Mouse (Mus musculus): ENCODE results near the gene Nek3. TPM values are rescaled to one million over a fixed set of nuclear protein-coding genes. Genes with fewer than 3 reads are reported as not detected.
A peak's percentile ranks its signal among the peaks of the same experiment; 100 is the strongest.

Gene Nek3
- 1 to 10 TPM; 4.6 to 4.9 TPM for total RNA-seq (2021)
- long read RNA-seq, experiment 1, transcript Nek3-201 (16 exons, 2,021 nt), result major isoform, 5 of 8 reads
- long read RNA-seq, experiment 1, partial matches to known transcripts, result 3 of 8 reads
- long read RNA-seq, experiment 1, other reads (novel, unspliced or antisense), result 0 of 8 reads
- long read RNA-seq, experiment 2, partial matches to known transcripts, result 0 of 1 reads
- long read RNA-seq, experiment 2, other reads (novel, unspliced or antisense), result 0 of 1 reads

DNA sequence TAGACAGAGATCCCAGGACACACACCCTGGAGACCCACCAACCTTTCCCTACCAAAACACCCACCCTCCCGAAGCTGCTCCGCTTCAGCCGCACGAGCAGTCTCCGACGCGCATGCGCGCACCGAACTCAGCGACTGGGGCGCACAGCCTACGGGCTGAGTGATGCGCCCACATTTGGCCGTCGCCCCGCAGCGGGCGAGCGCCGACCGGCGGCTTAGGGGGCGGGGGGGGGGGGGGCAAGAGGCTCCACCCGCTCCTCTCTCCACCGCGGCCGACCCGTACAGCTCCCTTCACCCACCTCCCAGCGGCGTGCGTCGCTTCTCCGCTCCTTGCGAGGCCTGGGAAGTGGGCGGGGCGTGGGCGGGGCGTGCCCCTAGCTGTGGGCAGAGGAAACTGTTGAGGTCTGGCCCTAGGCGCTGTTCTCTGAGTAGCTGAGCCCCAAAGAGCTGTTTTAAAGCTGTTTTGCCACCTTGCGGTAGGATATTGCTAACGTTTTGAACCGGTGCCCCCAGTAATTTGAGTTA lies at the start of gene Nek3:
Gene Nek3, minus strand, starts transcription at position 356 of the 524 bp plus-strand sequence.
- peak; percentile 90 to 93 for DNase-seq

DNA sequence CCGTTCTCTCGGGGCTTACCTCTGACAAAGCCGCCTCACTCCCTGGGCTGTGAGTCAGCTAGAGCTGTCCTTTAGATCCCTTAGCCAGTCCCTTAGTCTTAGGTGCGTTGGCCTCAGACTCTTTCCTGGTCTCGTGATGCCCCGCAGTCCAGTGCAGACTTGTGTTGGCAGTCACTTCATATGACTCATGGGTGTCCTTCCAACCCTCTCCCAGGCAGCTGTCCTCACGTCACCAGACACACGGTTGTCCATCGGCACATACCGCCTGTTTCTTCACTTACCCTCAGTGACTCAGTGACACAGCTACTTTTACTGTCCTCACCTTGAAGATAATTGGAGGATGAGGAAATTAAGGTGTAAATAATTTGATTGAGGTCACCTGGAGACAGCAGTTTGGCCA lies 48.6 kb upstream of the Nek3 start:
- DNase-seq, result peak; percentile 79 to 86

DNA sequence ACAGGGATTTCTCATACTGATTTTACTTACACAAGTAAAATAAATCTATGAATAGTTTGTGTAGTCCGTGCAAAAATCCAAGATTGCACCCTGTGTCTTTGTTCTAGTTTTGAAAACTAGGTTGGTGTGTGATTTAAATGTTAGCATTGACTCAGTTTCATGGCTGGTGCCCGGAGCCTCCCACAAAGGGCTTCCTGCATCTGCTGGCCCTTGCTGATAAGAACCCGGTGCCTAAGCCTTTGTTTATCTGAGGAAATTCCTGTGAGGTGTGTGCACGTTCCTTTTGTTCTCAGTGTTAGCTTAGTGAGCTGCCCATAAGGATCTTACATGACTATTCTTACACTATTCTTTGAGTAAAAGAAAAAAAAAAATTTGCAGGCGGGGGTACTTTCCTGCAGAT lies 42.8 kb upstream of the Nek3 start:
- peak in 1 of 2 experiments; percentile 32 for DNase-seq

DNA sequence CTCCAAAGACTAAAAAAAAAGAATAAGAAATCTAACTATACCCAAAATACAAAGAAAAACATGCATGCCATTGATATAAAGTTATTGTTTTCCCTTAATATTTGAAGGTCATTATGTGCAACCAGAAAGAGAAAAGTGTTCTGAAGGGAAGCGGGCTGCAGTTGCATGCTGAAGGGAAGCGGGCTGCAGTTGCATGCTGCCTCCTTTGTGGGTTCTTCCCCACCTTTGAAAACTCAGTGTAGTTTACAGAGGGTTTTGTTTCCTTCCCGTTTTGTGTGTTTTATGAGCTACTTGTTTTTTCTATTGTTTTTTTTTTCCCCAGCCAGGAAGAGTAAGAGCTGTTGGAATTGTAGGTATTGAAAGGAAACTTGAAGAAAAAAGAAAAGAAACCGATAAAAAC lies 41.3 kb upstream of the Nek3 start:
- no peak for DNase-seq

DNA sequence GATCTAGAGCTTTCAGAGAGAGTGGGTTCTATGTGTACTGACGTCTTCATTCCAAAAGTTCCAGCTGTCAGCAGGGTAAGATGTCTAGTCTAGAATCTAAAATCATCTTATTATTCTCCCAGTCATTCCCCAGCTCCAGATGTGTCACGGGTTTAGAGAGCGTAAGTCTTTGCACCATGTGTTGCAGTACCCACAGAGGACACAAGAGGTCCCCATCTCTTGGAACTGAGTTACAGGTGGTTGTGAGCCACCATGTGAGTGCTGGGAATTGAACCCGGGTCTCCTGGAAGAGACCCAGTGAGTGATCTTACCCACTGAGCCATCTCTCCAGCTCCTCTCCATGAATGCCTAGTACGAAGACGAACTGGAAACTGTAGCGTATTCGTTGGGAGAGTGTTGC lies 33.2 kb upstream of the Nek3 start:
- no peak for DNase-seq

DNA sequence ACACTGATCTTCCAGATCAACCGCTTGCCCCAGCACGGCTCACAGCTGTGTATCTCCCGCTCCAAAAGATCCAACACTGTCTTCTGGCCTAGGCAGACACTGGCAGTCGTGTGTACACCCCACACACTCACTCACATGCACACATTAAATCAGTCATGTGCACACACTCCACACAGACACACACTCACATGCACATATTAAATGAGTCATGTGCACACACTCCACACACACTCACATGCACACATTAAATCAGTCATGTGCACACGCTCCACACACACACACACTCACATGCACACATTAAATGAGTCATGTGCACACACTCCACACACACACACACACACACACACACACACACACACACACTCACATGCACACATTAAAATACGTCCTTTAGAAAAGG lies 31.7 kb upstream of the Nek3 start:
- DNase-seq, result no peak

DNA sequence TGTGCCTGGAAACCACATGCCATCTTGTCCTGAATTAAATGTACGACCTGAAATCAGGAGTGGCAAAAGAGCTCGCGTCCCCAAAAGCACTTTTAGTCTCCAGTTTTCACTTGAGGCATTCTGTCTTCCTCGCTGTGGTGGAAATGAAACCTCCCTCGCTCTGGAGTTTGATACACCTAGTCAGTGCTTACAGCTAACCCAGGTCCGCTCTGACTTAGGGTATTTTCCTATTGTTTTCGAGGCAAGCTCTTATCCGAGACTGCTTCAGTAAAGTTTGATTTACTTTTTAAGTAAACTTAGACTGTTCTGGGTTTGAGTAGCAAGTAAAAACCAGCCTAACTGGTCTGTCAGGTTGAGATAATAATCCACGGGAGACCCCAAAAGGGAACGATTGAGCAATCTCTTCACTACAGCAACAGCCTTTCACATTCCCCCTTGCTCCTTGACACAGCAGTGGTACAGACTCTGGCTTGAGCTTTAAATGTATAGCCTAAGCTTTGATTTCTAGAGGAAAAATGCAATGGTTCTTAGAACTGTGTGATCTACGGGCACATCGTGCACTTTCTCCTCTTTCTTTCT lies 27.3 kb upstream of the Nek3 start:
- DNase-seq, result peak in 1 of 2 experiments; percentile 29

DNA sequence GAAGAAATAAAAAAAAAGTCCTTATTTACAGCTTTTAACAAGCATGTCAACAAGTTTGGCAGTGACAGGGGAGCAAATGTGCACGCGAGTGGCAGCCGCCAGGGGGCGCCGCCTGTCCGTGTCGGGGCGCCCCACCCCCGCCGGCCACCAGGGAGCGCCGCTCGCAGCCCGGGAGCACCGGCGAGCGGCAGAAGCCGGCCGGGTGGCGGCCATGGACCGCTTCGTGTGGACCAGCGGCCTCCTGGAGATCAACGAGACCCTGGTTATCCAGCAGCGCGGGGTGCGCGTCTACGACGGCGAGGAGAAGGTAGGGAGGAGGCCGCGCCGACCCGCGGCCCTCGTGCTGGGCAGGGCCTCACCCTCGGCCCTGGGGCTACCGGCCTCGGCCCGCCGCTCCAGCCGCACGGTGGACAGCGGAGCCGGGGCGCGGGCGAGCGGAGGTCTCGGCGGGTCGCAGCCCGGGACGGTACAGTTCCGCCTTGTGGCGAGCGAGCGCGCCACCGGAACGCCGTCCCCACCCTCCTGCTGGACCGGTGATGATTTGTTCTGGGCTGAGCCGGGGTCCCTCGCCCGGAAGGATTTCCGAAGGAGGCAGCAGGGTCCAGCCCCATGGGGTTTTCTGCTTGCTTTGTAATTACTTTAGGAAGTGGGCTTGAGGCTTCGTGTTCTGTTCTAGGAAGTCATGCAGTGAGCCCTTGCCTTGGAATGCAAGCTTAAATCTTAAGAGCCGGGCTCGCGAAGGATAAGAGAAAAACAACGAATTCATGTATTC lies 26.6 kb upstream of the Nek3 start, which contains the start of gene Vps36:
Gene Vps36, plus strand, starts transcription at position 150 of the 772 bp plus-strand sequence.
- peak; percentile 92 to 94 for DNase-seq

DNA sequence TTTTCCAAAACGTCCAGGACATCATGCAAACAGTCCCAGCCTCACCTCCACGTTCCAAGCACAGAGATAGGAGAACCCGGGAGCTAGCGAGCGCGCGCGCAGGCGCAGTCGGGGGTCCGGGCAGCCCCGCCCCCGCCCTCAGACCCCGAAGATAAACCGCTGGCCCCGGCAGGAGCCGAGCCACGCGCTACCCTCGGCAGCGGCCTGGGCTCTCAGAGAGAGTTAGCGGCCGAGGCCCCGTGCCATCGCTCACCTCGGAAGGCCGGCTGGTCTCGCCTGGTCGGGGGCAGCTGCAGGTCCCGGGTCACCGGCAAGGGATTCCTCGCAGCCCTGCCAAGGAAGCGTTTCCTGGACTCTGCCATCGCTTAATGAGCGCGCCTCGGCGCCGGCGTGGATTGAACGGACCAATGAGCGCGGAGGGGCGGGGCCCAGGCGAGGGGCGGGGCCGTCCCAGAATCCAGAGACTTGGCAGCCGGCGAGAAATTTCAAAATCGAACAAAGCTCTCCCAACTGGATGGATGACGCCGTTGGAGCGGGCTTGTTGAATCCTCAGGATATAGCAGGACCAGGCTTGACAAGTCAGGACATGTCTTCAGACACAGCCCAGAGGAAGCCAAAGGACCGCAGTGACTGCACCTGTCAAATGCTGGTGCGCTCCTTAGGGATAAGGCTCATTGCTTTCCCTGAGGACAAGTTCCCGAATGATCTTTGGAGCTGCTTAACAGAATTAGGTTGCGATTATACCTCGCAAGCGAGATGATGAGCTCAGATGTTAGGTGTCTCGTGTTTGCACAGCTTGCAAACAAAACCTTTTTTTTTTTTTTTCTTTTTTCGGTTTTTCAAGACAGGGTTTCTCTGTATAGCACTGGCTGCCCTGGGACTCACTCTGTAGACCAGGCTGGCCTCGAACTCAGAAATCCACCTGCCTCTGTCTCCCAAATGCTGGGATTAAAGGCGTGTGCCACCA lies 19.5 kb upstream of the Nek3 start, which contains the start of gene Ckap2:
Gene Ckap2, minus strand, starts transcription at position 389 of the 967 bp plus-strand sequence.
- DNase-seq, result peak; percentile 94 to 95

DNA sequence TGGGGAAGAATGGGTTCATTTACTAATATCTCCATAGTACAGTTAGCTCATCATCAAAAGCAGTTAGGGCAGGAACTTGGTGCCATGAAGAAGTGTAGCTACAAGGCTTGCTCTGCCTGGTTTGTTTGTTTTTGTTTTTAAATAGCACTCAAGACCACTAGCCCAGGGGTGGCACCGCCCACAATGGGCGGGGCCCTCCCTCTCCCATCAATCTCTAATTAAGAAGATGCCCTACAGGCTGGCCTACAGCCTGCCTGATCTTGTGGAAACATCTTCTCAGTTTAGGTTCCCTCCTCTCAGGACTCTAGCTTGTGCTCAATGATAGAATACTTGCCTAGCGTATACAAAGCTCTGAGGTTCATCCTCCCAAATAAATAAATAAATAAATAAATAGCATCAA lies 18.6 kb upstream of the Nek3 start:
- DNase-seq, result no peak

DNA sequence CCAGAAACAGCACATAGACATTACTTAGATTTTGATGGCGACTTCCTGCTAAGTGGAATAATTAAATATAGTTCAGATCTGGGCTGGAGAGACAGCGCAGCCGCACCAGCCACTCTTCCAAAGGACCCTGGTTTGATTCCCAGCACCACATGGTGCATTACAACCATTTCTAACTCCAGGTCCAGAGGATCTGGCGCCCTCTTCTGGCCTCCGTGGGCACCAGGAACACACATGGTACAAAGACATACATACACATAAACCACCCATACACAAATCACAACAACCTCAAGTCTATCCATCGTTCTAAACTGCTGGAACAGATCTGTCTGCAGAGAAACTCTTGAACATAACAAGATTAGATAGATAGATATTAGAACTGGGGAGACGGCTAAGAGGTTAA lies 9.7 kb upstream of the Nek3 start:
- no peak for DNase-seq

DNA sequence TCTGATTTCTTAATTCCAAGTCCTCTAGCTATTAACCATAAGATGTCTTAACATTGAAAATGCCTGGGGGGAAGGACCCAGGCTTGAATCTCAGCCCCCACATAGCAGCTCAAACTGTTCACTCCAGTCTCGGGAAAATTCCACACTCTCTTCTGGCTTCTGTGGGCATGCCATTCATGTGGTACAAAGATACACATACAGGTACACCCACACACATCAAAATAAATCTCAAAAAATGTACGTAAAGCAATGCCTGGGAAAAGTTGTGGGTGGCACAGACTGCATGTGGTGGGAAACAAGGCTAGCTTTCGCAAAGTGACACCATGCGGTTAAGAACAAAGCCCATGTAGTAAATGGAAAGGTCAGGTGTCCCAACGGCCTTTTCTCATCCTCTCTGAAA lies 2.9 kb upstream of the Nek3 start:
- DNase-seq, result no peak

DNA sequence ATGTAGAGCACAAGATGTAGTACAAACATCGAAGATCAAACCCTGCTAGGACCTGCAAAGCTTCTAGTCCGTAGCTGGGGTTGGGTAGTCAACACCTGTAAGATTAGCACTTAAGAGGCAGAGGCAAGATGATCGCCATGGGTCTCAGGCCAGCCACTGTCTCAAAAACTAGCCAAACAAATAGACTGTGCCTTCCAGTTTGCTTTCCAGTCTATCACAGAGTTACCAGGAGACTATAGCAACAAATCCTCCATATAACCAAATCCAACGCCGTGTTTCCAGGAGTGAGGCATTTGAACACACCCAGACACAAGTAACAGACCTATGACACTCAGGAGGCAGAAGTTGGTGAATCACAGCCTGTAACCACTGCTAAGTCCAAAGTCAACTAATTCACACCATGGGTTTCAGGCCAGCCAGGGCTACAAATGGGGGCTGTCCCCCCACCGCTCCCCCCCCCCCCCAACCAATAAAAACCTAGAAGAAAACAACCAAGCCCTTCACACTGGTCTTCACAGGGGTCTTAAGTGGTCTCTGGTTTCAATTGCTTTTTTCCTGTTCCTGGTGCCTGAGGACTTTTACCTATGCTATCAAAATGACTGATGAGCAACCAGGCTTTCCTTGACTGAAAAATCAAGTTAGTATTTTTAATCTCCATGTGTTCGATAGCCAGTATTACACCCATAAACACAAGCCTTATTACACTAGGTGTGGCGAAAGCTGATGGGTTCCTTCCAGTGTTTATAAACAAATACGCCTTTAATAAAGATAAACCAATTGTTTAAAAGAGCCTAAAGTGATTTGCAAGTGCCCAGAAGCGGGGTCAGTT lies 770 bp downstream of the Nek3 start:
- DNase-seq, result no peak

DNA sequence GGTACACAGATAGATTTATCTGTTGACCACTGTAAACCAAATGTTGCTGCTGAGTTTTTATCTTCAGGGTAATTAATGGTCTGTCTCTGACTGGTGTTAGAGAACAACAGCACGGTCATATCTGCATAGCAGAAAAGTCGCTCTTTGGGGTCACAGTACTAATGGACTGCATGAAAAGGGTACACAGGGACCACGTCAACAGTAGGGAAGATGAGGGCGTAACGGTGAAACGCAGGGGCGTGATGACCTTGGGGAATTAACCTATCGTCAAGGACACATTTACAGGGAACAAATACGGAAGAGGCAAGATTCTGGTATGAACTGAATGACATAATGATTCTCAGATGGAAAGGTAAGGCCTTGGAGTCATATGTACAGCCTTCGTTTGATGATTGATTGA lies 1.8 kb downstream of the Nek3 start:
- no peak for DNase-seq

DNA sequence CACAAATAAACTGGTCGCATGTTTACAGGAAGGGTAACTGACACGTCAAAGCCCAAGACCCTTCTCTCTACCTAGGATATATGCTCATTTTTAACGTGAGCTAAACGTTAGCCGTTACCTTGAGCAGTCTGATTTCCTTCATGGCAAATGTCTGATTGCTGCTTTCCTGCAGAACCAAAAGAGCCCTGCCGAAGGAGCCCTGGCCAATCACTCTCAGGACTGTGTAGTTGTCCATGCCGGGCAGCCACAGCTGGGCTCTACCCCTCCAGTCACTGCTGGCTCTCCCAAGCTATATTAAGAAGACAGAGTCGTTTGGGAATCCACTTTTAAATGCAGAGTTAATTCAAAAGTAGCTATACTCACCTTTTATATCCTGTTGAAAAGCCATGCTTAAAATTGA lies 4.0 kb downstream of the Nek3 start:
- DNase-seq, result no peak

DNA sequence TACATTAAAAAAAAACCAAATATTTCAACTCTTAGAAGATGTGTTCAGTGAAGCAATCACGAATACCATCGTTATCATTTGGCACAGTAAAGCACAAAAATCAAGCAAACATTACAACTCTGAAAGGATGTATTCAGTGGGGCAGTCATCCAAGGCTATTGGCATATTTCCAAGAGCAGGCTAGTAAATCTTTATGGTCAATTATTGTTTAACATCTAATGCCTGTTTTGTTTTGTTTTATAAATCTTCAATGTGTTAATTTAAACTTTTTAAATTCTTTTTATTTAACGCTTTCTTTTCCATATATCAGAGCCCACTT lies 15.9 kb downstream of the Nek3 start:
- peak; percentile 43 to 64 for DNase-seq

DNA sequence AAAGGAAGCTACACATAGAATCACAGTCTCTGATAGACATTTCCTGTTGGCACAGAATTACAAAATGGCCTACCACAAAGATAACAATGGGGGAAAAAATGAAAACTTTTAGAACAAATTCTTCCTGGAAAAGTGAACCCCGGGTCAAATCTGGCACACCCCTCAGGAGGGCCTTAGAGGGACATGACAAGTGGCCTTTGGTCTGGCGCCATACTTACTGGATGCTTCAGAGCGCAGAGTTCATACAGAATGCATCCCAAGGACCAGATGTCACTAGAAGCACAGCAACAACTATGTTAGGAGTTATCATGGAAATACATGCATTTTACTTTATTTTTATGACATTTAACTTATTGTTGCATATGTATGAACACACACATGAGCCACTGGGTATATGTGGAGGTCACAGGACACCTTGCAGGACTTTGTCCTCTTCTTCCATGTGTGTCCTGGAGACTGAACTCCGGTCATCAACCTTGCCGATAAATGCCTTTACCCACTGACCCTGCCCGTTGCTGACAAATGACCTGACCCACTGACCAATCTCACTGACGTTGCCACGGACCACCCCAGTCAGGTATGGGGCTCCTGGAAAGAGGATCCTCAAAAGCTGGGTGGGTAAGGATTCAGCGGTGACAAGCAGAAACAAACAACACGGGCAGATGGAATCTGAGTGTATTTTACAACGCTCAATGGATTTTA lies 16.4 kb downstream of the Nek3 start:
- no peak for DNase-seq

DNA sequence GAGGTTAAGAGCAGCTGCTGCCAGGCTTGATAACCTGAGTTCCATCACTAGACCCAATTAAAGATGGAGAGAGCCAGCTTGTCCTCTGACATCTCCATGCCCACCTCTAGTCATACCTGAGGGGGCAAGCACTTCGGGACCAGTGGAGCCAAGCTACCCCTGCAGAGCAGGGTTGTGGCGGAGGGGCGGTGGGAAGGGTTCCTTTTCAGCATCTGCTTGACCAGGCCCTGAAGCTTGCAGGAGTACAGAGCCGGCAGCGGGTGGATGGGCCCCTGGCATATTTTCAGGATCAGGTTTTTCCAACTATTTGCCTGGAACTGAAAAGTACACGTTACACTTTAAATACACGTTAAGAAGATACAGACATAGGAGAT lies 17.9 kb downstream of the Nek3 start:
- no peak for DNase-seq

DNA sequence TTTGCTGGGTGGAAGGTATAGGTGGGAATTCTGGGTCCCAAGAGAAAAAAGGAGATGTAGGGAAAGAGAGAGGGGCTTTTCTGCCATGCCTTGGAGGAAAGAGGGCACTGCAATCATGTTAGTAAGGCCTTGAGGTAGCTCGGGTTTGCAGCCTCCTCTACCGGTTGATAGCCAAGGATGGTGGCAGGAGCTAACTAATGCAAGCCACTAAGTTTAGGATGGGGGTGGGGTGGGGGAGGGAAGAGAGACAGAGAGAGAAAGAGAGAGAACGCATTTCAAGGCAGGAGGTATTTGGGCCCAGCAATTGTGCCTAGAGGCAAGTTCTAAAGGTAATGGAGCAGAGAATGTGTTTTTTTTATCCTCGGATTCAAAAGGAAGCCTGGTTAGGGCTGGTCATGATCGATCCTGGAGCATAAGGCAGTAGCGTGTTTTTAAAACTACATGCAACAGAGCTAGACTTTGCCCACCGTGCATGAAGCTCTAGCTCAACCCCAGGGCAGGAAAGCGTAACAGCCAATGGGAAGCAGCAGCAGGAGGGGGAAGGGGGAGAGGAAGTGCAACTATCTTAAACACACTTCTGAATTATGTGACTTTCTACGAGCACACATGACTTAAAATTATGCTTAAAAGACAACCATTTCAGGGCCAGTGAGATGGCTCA lies 18.4 kb downstream of the Nek3 start:
- DNase-seq, result no peak

DNA sequence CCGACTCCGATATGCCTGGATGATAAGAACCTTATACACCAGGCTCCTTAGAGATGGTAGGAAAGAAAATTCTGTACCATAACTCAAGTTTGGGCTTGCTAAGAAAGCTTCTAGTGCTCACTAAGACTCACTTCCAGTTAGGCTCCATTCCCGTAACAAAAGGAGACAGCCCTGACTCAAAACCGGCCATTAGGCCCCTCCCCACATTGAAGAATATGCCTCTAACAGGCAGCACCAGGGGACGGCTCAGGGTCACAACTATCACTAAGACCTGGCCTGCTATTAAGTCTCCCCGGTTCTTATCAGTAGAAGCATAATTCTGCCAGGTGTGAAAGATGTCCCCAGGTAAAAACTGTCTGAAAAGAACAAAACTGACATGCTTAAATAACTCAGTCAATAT lies 20.4 kb downstream of the Nek3 start:
- no peak for DNase-seq
